Mouse (Mus musculus) thymus, postnatal 0 days (tissue): Measurements from ENCODE around the gene Sept14. TPM values are rescaled to one million over a fixed set of nuclear protein-coding genes. Genes with fewer than 3 reads are reported as not detected.
"Not testable (repeated sequence)": the region's sequence is repeated elsewhere in the genome, so short reads cannot be mapped to it uniquely, and the experiment has no call there.

Source experiments
- DNase-seq: peaks from one replicate; pipeline ENCODE4 v3.0.0-alpha.2; 2015; ENCODE audit warnings: low spot score
- polyA plus RNA-seq: library from polyadenylated mRNA; unstranded; fragments of >200 nt; fragmentation: Nextera tagmentation; extraction: Ambion mirVana; gene quantifications from 2 replicates; pipeline ENCODE4 v1.2.1, GENCODE M21; 2015

Sept14 gene
- not detected in 2 replicates for polyA plus RNA-seq

- no peak for DNase-seq
Observed at GRCm38 (mm10) chr5:129708412-129708811, at the start of gene Sept14. Sept14 (minus strand) TSS chr5:129708512.

GRCm38 (mm10) chr5:129756886-129757285 is 48.6 kb upstream of the Sept14 start:
- no peak for DNase-seq

GRCm38 (mm10) chr5:129744050-129744449 is 35.7 kb upstream of the Sept14 start:
- DNase-seq: no peak

GRCm38 (mm10) chr5:129742903-129743488 is 34.7 kb upstream of the Sept14 start:
- no peak for DNase-seq

GRCm38 (mm10) chr5:129740976-129741375 is 32.7 kb upstream of the Sept14 start:
- DNase-seq: peak; percentile 52

GRCm38 (mm10) chr5:129731021-129731420 is 22.7 kb upstream of the Sept14 start:
- DNase-seq: no peak

- DNase-seq: no peak
Observed at GRCm38 (mm10) chr5:129730344-129730743, 22.0 kb upstream of the Sept14 start.

- DNase-seq: no peak
Observed at GRCm38 (mm10) chr5:129729286-129729685, 21.0 kb upstream of the Sept14 start.

- no peak for DNase-seq
Observed at GRCm38 (mm10) chr5:129726784-129727183, 18.5 kb upstream of the Sept14 start.

- peak; percentile 21 for DNase-seq
Observed at GRCm38 (mm10) chr5:129725774-129726392, 17.6 kb upstream of the Sept14 start.

- peak; percentile 90 for DNase-seq
Observed at GRCm38 (mm10) chr5:129724834-129725773, 16.8 kb upstream of the Sept14 start, which contains the start of gene Nipsnap2. Nipsnap2 (plus strand) TSS chr5:129725063.

GRCm38 (mm10) chr5:129724268-129724667 is 16.0 kb upstream of the Sept14 start:
- DNase-seq: no peak

- no peak for DNase-seq
Observed at GRCm38 (mm10) chr5:129720176-129720575, 11.9 kb upstream of the Sept14 start.

GRCm38 (mm10) chr5:129717016-129717415 is 8.7 kb upstream of the Sept14 start:
- DNase-seq: no peak

- DNase-seq: peak; percentile 91
Observed at GRCm38 (mm10) chr5:129715326-129715861, 7.1 kb upstream of the Sept14 start, which contains the start of gene Mrps17. Mrps17 (plus strand) TSS chr5:129715497.

GRCm38 (mm10) chr5:129703368-129703767 is 4.9 kb downstream of the Sept14 start:
- no peak for DNase-seq

GRCm38 (mm10) chr5:129701706-129702105 is 6.6 kb downstream of the Sept14 start:
- no peak for DNase-seq

GRCm38 (mm10) chr5:129700506-129700905 is 7.8 kb downstream of the Sept14 start:
- no peak for DNase-seq

GRCm38 (mm10) chr5:129690528-129690927 is 17.8 kb downstream of the Sept14 start:
- no peak for DNase-seq

- DNase-seq: no peak
Observed at GRCm38 (mm10) chr5:129687621-129688020, 20.7 kb downstream of the Sept14 start.

- not testable (repeated sequence) for DNase-seq
Observed at GRCm38 (mm10) chr5:129685141-129685540, 23.2 kb downstream of the Sept14 start.
